Mouse (Mus musculus) E14TG2a.4 (cell line): Measurements from ENCODE around the gene Dapl1.

Experiments used
- H3K27me3 ChIP-seq: 2 replicates; pipeline ENCODE4 v1.6.1; 2014; ENCODE audit warnings: low read length, control low read depth; ENCODE audit not compliant: insufficient read depth
- H3K36me3 ChIP-seq: 2 replicates; pipeline ENCODE4 v1.6.1; 2014; ENCODE audit warnings: low read length, control low read depth; ENCODE audit not compliant: insufficient read depth
- H3K4me1 ChIP-seq: replicated peaks from 2 replicates; pipeline ENCODE4 v1.6.1; 2014; ENCODE audit warnings: low read depth, low read length, control low read depth
- H3K4me3 ChIP-seq: replicated peaks from 2 replicates; pipeline ENCODE4 v1.5.1; 2014; ENCODE audit warnings: mild to moderate bottlenecking, low read length
- H3K9me3 ChIP-seq: 2 replicates; pipeline ENCODE4 v1.6.1; 2014; ENCODE audit warnings: low read length, control low read depth
- CTCF ChIP-seq: conservative IDR thresholded peaks from 2 replicates; pipeline ENCODE4 v1.5.1; 2014; ENCODE audit warnings: low read length
- NANOG ChIP-seq: IDR thresholded peaks from 2 replicates; pipeline ENCODE4 v1.6.1; 2014; ENCODE audit warnings: borderline replicate concordance, low read length, mixed read lengths
- POU5F1 ChIP-seq: IDR thresholded peaks from 2 replicates; pipeline ENCODE4 v1.6.1; 2014; ENCODE audit warnings: low read length, borderline replicate concordance

The Dapl1 gene

GRCm38 (mm10) chr2:59484438-59484837 is at the start of gene Dapl1:
TSS of gene Dapl1 (plus strand) at chr2:59484653.
- peaks cover 24% of the 10 kb centered on the region for H3K4me1 ChIP-seq
- TF ChIP-seq POU5F1 (no peak), NANOG (no peak), CTCF (no peak)
- H3K27me3 ChIP-seq, result no peaks in the 10 kb centered on the region
- no peaks in the 10 kb centered on the region for H3K9me3 ChIP-seq
- H3K4me3 ChIP-seq, result no peak within 1 kb of the TSS
- no peaks in the 10 kb centered on the region for H3K36me3 ChIP-seq

GRCm38 (mm10) chr2:59434820-59435219 is 49.6 kb upstream of the Dapl1 start:
- H3K36me3 ChIP-seq, result no peaks in the 10 kb centered on the region
- peaks cover 29% of the 10 kb centered on the region for H3K4me1 ChIP-seq
- no peaks in the 10 kb centered on the region for H3K9me3 ChIP-seq
- H3K27me3 ChIP-seq, result no peaks in the 10 kb centered on the region
- TF ChIP-seq CTCF, result no peak
- TF ChIP-seq NANOG, result no peak
- TF ChIP-seq POU5F1, result no peak
- no peak overlapping the region for H3K4me3 ChIP-seq

- Histone ChIP-seq H3K36me3 (no peaks in the 10 kb centered on the region), H3K27me3 (no peaks in the 10 kb centered on the region), H3K4me3 (no peak overlapping the region), H3K4me1 (peaks cover 24% of the 10 kb centered on the region), H3K9me3 (0 out of 2 replicates have a peak, but pooled peaks cover 5% of the 10 kb centered on the region)
- TF ChIP-seq POU5F1 (no peak), CTCF (no peak), NANOG (peak; percentile 22; the same call in 1 of the 2 replicates)
These were observed 46.6 kb upstream of the Dapl1 start for GRCm38 (mm10) chr2:59437684-59438393.

- TF ChIP-seq POU5F1 (no peak), CTCF (peak; percentile 81)
- peaks cover 24% of the 10 kb centered on the region for H3K4me1 ChIP-seq
- 0 out of 2 replicates have a peak, but pooled peaks cover 5% of the 10 kb centered on the region for H3K9me3 ChIP-seq
- H3K4me3 ChIP-seq, result no peak overlapping the region; the same call in 1 of the 2 replicates
- no peaks in the 10 kb centered on the region for H3K36me3 ChIP-seq
- no peaks in the 10 kb centered on the region for H3K27me3 ChIP-seq
These were observed 45.9 kb upstream of the Dapl1 start for GRCm38 (mm10) chr2:59438479-59438935.

GRCm38 (mm10) chr2:59439824-59440223 is 44.6 kb upstream of the Dapl1 start:
- H3K27me3 ChIP-seq, result no peaks in the 10 kb centered on the region
- H3K9me3 ChIP-seq, result peaks cover 9% of the 10 kb centered on the region
- H3K36me3 ChIP-seq, result no peaks in the 10 kb centered on the region
- peaks cover 24% of the 10 kb centered on the region for H3K4me1 ChIP-seq
- no peak overlapping the region for H3K4me3 ChIP-seq
- TF ChIP-seq CTCF, result no peak

- Histone ChIP-seq H3K36me3 (no peaks in the 10 kb centered on the region), H3K4me3 (no peak overlapping the region), H3K9me3 (peaks cover 16% of the 10 kb centered on the region), H3K4me1 (peaks cover 20% of the 10 kb centered on the region), H3K27me3 (no peaks in the 10 kb centered on the region)
- TF ChIP-seq NANOG (no peak), POU5F1 (no peak), CTCF (peak; percentile 87)
These were observed 44.0 kb upstream of the Dapl1 start for GRCm38 (mm10) chr2:59440481-59440880.

GRCm38 (mm10) chr2:59441681-59442080 is 42.8 kb upstream of the Dapl1 start:
- Histone ChIP-seq H3K27me3 (no peaks in the 10 kb centered on the region), H3K9me3 (peaks cover 17% of the 10 kb centered on the region), H3K36me3 (no peaks in the 10 kb centered on the region), H3K4me1 (peaks cover 19% of the 10 kb centered on the region), H3K4me3 (no peak overlapping the region)
- no peak for TF ChIP-seq NANOG
- no peak for TF ChIP-seq POU5F1
- TF ChIP-seq CTCF, result no peak

- Histone ChIP-seq H3K27me3 (no peaks in the 10 kb centered on the region), H3K9me3 (peaks cover 17% of the 10 kb centered on the region), H3K4me3 (no peak overlapping the region), H3K36me3 (no peaks in the 10 kb centered on the region), H3K4me1 (no peaks in the 10 kb centered on the region)
- no peak for TF ChIP-seq CTCF
- no peak for TF ChIP-seq NANOG
- no peak for TF ChIP-seq POU5F1
These were observed 37.8 kb upstream of the Dapl1 start for GRCm38 (mm10) chr2:59446671-59447070.

GRCm38 (mm10) chr2:59447712-59448111 is 36.7 kb upstream of the Dapl1 start:
- Histone ChIP-seq H3K9me3 (peaks cover 13% of the 10 kb centered on the region), H3K27me3 (no peaks in the 10 kb centered on the region), H3K4me3 (no peak overlapping the region), H3K36me3 (no peaks in the 10 kb centered on the region), H3K4me1 (no peaks in the 10 kb centered on the region)
- no peak for TF ChIP-seq CTCF
- TF ChIP-seq NANOG, result no peak
- TF ChIP-seq POU5F1, result no peak
